Mouse (Mus musculus): ENCODE measurements around the gene Itgb1bp1. TPM values are rescaled to one million over a fixed set of nuclear protein-coding genes. Genes with fewer than 3 reads are reported as not detected.

The Itgb1bp1 gene
- total and polyA plus RNA-seq, 2 experiments from 2014 or later = 37.5 to 42.1 TPM

- Histone ChIP-seq H3K27me3 (ENCODE audit: control insufficient read depth, insufficient read depth, low read length) (no peaks in the 10 kb centered on the region), H3K4me2 (ENCODE audit: low read depth, low read length) (no peak overlapping the region), H3K9ac (replicated peaks; ENCODE audit: low read depth, low read length) (no peak overlapping the region), H3K27ac (ENCODE audit: low read depth) (peak overlapping the region; percentile 39; the same call in 1 of the 2 replicates), H3K4me3 (ENCODE audit: low read depth, low read length) (no peak overlapping the region), H3K4me1 (ENCODE audit: control insufficient read depth, insufficient read depth) (no peaks in the 10 kb centered on the region), H3K9me3 (replicated peaks; ENCODE audit: control insufficient read depth, low read length) (no peaks in the 10 kb centered on the region), H3K36me3 (replicated peaks; ENCODE audit: control insufficient read depth, insufficient read depth, low read length) (peaks cover 87% of the 10 kb centered on the region)
- DNase-seq (ENCODE audit: low spot score) (no peak), ATAC-seq (ENCODE audit: insufficient read depth, low read depth) (peak; percentile 54; the same call in 1 of the 2 replicates)
- TF ChIP-seq EP300 (IDR thresholded peaks at IDR 0.05; ENCODE audit: low read depth) (no peak), CTCF (IDR thresholded peaks at IDR 0.05; ENCODE audit: low read depth) (no peak)
- WGBS = 64% methylated on average over 5 of the region's 5 CpGs
Observed at GRCm38 (mm10) chr12:21302361-21302783, 16.3 kb upstream of the Itgb1bp1 start.

GRCm38 (mm10) chr12:21301932-21302331 lies 15.8 kb upstream of the Itgb1bp1 start:
- Histone ChIP-seq H3K4me1 (ENCODE audit: control insufficient read depth, insufficient read depth) (no peaks in the 10 kb centered on the region), H3K27ac (ENCODE audit: low read depth) (peak overlapping the region; percentile 39), H3K9me3 (replicated peaks; ENCODE audit: control insufficient read depth, low read length) (no peaks in the 10 kb centered on the region), H3K36me3 (replicated peaks; ENCODE audit: control insufficient read depth, insufficient read depth, low read length) (peaks cover 87% of the 10 kb centered on the region), H3K4me2 (ENCODE audit: low read depth, low read length) (no peak overlapping the region), H3K9ac (replicated peaks; ENCODE audit: low read depth, low read length) (no peak overlapping the region), H3K27me3 (ENCODE audit: control insufficient read depth, insufficient read depth, low read length) (no peaks in the 10 kb centered on the region), H3K4me3 (ENCODE audit: low read depth, low read length) (no peak overlapping the region)
- no peak for DNase-seq (ENCODE audit: low spot score)
- TF ChIP-seq EP300 (IDR thresholded peaks at IDR 0.05; ENCODE audit: low read depth) = no peak
- TF ChIP-seq CTCF (IDR thresholded peaks at IDR 0.05; ENCODE audit: low read depth) = no peak
- WGBS = 82% methylated on average over 8 of the region's 8 CpGs
- no peak for ATAC-seq (ENCODE audit: insufficient read depth, low read depth)

GRCm38 (mm10) chr12:21301324-21301723 lies 15.2 kb upstream of the Itgb1bp1 start:
- peak; percentile 33; the same call in 1 of the 2 replicates for ATAC-seq (ENCODE audit: insufficient read depth, low read depth)
- Histone ChIP-seq H3K9me3 (replicated peaks; ENCODE audit: control insufficient read depth, low read length) (no peaks in the 10 kb centered on the region), H3K4me3 (ENCODE audit: low read depth, low read length) (no peak overlapping the region), H3K4me2 (ENCODE audit: low read depth, low read length) (no peak overlapping the region), H3K4me1 (ENCODE audit: control insufficient read depth, insufficient read depth) (no peaks in the 10 kb centered on the region), H3K27me3 (ENCODE audit: control insufficient read depth, insufficient read depth, low read length) (no peaks in the 10 kb centered on the region), H3K9ac (replicated peaks; ENCODE audit: low read depth, low read length) (no peak overlapping the region), H3K36me3 (replicated peaks; ENCODE audit: control insufficient read depth, insufficient read depth, low read length) (peaks cover 86% of the 10 kb centered on the region), H3K27ac (ENCODE audit: low read depth) (no peak overlapping the region)
- TF ChIP-seq CTCF (IDR thresholded peaks at IDR 0.05; ENCODE audit: low read depth) (no peak), EP300 (IDR thresholded peaks at IDR 0.05; ENCODE audit: low read depth) (no peak)
- WGBS = 47% methylated on average over 7 of the region's 7 CpGs
- DNase-seq (ENCODE audit: low spot score) = no peak

- Histone ChIP-seq H3K36me3 (replicated peaks; ENCODE audit: control insufficient read depth, insufficient read depth, low read length) (peaks cover 88% of the 10 kb centered on the region), H3K27ac (ENCODE audit: low read depth) (no peak overlapping the region), H3K4me2 (ENCODE audit: low read depth, low read length) (no peak overlapping the region), H3K4me1 (ENCODE audit: control insufficient read depth, insufficient read depth) (no peaks in the 10 kb centered on the region), H3K4me3 (ENCODE audit: low read depth, low read length) (no peak overlapping the region), H3K9ac (replicated peaks; ENCODE audit: low read depth, low read length) (no peak overlapping the region), H3K27me3 (ENCODE audit: control insufficient read depth, insufficient read depth, low read length) (no peaks in the 10 kb centered on the region), H3K9me3 (replicated peaks; ENCODE audit: control insufficient read depth, low read length) (no peaks in the 10 kb centered on the region)
- no peak for DNase-seq (ENCODE audit: low spot score)
- TF ChIP-seq CTCF (IDR thresholded peaks at IDR 0.05; ENCODE audit: low read depth) (no peak), EP300 (IDR thresholded peaks at IDR 0.05; ENCODE audit: low read depth) (no peak)
- ATAC-seq (ENCODE audit: insufficient read depth, low read depth) = no peak
- 87% methylated on average over 11 of the region's 11 CpGs for WGBS
Observed at GRCm38 (mm10) chr12:21298856-21299255, 12.8 kb upstream of the Itgb1bp1 start.

GRCm38 (mm10) chr12:21289651-21290050 lies 3.6 kb upstream of the Itgb1bp1 start:
- WGBS = 86% methylated on average over 6 of the region's 6 CpGs
- H3K9me3 ChIP-seq (replicated peaks; ENCODE audit: control insufficient read depth, low read length) = no peaks in the 10 kb centered on the region
- peaks cover 37% of the 10 kb centered on the region for H3K36me3 ChIP-seq (replicated peaks; ENCODE audit: control insufficient read depth, insufficient read depth, low read length)
- DNase-seq (ENCODE audit: low spot score) = no peak
- H3K4me2 ChIP-seq (ENCODE audit: low read depth, low read length) = no peak overlapping the region
- no peaks in the 10 kb centered on the region for H3K27me3 ChIP-seq (ENCODE audit: control insufficient read depth, insufficient read depth, low read length)
- TF ChIP-seq CTCF (IDR thresholded peaks at IDR 0.05; ENCODE audit: low read depth) = no peak
- TF ChIP-seq EP300 (IDR thresholded peaks at IDR 0.05; ENCODE audit: low read depth) = no peak
- no peak overlapping the region for H3K27ac ChIP-seq (ENCODE audit: low read depth)
- no peak for ATAC-seq (ENCODE audit: insufficient read depth, low read depth)
- H3K4me3 ChIP-seq (ENCODE audit: low read depth, low read length) = no peak overlapping the region
- H3K4me1 ChIP-seq (ENCODE audit: control insufficient read depth, insufficient read depth) = peaks cover 21% of the 10 kb centered on the region
- no peak overlapping the region for H3K9ac ChIP-seq (replicated peaks; ENCODE audit: low read depth, low read length)

GRCm38 (mm10) chr12:21288716-21289395 lies 2.8 kb upstream of the Itgb1bp1 start:
- H3K27me3 ChIP-seq (ENCODE audit: control insufficient read depth, insufficient read depth, low read length) = no peaks in the 10 kb centered on the region
- TF ChIP-seq EP300 (IDR thresholded peaks at IDR 0.05; ENCODE audit: low read depth) (no peak), CTCF (IDR thresholded peaks at IDR 0.05; ENCODE audit: low read depth) (no peak)
- H3K4me3 ChIP-seq (ENCODE audit: low read depth, low read length) = no peak overlapping the region
- DNase-seq (ENCODE audit: low spot score) (no peak), ATAC-seq (ENCODE audit: insufficient read depth, low read depth) (no peak)
- peaks cover 21% of the 10 kb centered on the region for H3K4me1 ChIP-seq (ENCODE audit: control insufficient read depth, insufficient read depth)
- H3K4me2 ChIP-seq (ENCODE audit: low read depth, low read length) = no peak overlapping the region
- 66% methylated on average over 3 of the region's 3 CpGs for WGBS
- no peak overlapping the region for H3K9ac ChIP-seq (replicated peaks; ENCODE audit: low read depth, low read length)
- no peaks in the 10 kb centered on the region for H3K9me3 ChIP-seq (replicated peaks; ENCODE audit: control insufficient read depth, low read length)
- no peak overlapping the region for H3K27ac ChIP-seq (ENCODE audit: low read depth)
- peaks cover 29% of the 10 kb centered on the region for H3K36me3 ChIP-seq (replicated peaks; ENCODE audit: control insufficient read depth, insufficient read depth, low read length)

Measured in heart, postnatal 0 days (tissue).